Mouse (Mus musculus): ENCODE results near the gene Ly86.

- TF ChIP-seq POLR2A (IDR thresholded peaks at IDR 0.05; ENCODE audit: low read depth, low read length) (no peak), GABPA (IDR thresholded peaks at IDR 0.05; ENCODE audit: insufficient replicate concordance, low read depth, low read length) (no peak), CTCF (conservative IDR thresholded peaks at IDR 0.05 in 1 of 2, IDR thresholded peaks at IDR 0.05 in 1 of 2; ENCODE audit: low read depth in 2 of 2, low read length in 2 of 2) (no peak), TCF12 (IDR thresholded peaks at IDR 0.05; ENCODE audit: low read depth, low read length) (no peak), IRF4 (IDR thresholded peaks at IDR 0.05; ENCODE audit: low read depth, low read length) (no peak), RCOR1 (conservative IDR thresholded peaks at IDR 0.05; ENCODE audit: low read depth, low read length) (no peak), MAFK (IDR thresholded peaks at IDR 0.05; ENCODE audit: insufficient replicate concordance, low read length) (no peak), ETS1 (conservative IDR thresholded peaks at IDR 0.05; ENCODE audit: low read depth, low read length) (no peak)
Observed at GRCm38 (mm10) chr13:37415696-37416095, 70.7 kb downstream of the Ly86 start.
